Mouse (Mus musculus) embryo, embryonic 10 days (tissue): ENCODE results near the gene Urb2.
"Not testable (repeated sequence)": the region's sequence is repeated elsewhere in the genome, so short reads cannot be mapped to it uniquely, and the experiment has no call there.

Source experiments
- DNase-seq: peaks from one replicate; pipeline ENCODE4 v3.0.0-alpha.2; 2015; ENCODE audit warnings: low spot score

The Urb2 gene

DNA sequence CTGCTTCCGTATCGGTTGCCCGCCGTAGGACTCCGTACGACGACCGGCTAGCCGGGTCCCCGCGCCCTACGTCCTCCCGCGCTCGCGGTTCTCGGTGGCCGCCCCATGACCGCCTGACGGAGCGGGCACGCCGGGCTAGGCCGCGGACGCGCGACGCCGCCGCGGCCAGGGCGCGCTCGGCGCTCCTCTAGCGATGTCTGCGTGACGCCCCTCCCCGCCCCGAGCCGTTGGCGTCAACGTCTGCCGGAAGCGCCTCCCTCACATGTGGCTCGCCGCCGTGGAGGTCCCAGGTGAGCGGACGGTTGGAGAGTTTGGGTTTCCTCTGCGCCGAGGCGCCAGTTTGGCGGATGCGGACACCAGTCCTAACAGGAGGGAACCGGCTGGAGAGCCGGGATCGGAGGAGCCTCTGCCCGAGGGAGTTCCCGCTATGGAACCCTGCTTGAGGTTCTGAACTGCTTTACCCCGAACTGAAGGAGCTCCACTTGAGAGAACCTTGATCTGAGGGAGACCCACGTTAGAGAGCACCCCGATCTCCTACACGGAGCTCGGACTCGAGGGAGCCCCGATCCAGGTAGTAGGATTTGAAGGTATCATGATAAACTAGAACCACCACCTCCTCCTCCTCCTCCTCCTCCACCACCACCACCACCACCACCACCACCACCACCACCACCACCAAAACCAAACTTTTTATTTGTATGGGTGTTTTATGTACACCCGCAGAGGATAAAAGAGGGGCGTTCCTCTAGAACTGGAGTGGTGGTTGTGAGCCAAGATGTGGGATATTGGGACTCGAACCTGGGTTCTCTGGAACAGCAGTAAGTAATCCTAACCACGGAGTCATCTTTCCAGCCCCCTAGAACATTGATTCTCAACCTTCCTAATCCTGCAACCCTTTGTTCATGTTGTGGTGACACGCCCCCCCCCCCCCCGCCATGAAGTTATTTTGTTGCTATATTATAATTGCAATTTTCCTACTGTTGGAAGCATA, at the start of gene Urb2, which contains the start of gene Taf5l:
TSS of gene Urb2 (plus strand) at position 272 of the 991 bp plus-strand sequence.
TSS of gene Taf5l (minus strand) at position 161 of the 991 bp plus-strand sequence.
- DNase-seq: peak; percentile 96

DNA sequence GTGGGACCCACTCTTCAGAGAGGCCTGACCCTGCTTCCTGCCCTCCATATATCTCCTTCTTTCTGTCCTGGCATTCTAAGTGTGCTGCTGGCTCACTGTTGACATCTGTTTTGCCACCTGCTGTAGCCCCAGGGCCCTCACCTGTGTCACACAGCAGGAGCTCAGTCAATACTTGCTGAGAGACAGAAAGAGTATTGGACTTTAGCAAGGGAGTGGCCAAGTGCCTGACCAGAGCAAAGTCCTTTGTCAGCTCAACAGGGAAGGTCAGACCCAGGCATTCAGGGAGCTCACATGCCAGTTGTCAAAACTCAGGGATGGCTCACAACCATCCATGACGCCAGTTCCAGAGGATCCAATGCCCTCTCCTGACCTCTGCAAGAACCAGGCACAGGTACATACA, 47.8 kb upstream of the Urb2 start:
- DNase-seq: no peak

DNA sequence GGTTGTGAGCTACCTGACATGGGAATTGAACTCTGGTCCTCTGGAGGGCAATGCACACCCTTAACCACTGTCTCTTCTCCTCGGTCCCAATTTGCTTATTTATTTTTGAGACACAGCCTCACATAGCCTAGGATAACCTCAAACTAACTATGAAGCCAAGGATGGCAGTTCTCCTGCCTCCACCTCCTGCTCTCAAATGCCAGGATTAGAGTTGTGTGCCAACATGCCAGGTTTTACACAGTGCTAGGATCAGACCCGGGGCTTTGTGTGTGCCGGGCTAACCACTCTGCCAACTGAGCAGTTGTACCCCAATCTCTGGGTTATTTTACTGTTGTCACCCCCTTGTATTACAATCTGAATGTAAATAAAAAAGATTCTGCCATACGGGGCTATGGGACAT, 43.8 kb upstream of the Urb2 start:
- no peak for DNase-seq

DNA sequence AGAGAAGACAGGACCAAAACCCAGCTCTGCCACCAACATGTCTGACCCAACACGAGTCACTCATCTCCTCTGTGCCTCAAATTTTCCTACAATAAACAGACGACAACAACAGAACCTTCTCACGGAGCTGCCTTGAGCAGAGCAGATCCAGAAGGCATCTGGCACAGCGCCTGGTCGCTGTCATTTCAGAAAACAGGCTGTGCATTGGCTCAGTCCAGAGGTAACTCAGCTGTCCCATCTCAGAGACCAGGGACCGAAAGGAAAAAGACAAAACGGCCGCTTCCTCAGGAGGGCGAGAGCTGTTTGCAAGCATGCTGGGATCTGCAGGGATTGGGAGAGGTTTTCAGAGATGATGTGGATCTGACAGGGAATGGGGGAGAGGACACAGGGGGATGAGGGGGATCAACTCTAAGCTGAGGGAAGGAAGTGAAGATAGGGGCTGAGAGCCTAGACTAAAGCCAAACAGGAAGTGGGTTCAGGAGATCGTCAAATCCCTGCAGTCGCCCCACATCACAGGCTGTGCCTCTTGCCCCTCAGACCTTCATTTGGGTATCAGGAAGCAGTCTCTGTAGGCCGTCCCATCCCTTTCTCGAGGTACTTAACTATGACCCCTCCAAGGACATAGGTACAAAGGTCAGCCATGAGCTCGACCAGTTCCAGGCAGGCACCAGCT, 43.0 kb upstream of the Urb2 start:
- no peak for DNase-seq

DNA sequence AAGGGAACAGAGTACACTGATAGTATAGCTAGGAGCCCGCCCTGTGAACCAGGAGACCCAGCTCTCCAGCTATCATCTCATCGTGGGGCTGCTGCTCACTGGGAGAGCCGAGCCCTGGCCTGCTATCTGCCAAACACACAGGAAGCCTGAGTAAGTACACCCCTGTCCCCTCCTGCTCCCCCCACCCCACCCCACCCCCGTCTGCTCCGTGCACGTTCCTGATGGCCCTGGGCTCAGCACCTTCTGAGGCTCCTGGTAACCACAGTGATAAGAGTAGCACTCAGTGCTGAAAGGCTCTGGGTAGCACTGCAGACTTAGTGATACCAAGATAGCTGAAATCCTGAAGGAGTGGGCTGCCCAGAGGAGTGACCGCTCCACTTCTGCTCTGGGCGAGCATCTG, 42.4 kb upstream of the Urb2 start:
- DNase-seq: peak; percentile 23

DNA sequence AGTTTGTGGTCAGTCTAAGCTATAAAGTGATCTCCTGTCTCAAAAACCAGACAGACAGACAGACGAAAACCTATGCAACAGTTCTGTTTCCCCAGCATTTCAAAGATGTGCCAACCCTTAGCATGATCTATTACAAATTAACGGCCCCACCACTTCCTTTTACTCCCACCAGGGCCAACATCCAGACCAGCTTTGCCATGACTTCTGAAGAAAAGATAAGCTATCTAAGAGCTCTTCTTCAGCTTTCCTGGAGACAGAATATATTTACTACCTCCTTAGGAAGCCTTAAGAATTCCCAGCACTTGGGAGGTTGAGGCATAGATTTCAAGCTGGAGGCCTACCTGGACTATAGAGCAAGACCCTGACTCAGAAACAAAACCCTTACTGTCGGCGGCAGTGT, 41.1 kb upstream of the Urb2 start:
- DNase-seq: no peak

DNA sequence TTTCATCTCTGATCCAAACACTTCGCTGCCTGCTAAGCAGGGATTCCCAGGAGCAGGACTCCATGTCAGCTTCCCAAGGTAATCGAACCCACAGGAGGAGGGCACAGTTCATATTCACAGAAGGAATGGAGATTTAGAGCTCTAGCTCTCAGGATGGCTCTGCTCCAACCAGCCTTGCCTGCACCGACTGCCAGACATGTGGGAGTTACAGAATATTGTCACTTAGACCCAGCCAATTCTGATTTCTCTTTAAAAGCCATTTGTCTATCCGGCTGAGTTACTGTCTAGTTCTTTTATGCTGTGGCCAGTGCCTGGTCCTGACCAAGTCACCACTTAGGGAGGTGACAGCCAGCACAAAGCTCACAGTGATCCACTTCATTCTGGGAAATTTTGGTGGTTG, 39.6 kb upstream of the Urb2 start:
- no peak for DNase-seq

DNA sequence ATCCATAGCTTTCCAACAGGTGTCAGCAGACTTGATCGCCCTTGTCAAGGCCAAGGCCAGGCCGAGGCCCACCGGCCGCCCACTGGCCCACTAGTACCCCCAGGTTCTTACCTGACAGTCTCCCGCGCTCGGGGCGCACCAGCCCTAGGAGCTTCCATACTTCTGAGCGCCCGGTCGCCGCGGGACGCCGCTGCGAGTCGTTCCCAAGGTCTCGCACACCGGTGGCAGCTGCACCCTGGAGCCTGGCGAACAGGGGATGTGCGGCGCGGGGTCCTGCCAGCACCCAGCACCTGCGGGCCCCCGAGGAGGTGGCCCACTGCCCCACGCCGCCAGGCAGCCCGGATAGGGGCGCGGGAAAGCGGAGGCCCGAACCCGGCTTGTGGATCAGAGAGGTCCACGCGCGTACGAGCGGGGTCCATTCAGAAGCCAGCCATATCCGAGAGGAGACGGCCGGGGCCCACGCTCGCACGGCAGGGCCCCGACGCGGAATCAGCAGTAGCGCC, 39.0 kb upstream of the Urb2 start:
- DNase-seq: peak; percentile 38

DNA sequence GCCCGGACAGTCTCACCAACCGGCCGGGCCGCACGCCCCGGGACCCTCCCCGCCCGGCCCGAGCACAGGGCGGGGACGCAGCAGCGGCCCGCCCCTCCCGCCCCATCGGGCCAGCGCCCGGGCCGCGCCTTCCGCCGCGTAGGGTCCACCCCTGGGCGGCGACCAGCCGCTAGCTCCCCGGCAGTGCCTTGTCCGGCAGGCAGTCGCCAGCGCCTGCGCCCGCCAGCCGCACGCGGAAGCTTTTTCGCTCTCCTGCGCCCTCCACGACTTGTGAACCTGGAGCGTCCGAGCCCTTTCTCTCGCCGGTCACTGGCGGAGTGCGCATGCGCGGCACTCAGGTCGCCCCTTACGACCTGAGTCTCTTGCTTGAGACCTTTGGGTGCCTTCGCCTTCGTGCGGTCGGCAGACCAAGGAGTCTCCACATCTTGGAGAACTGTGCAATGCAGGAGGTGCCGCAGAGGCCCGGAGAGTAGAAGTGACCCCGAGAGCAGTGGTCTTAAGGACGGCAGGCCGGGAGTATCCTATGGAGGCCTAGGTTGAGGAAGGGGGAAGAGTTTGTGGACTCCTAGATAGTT, 38.4 kb upstream of the Urb2 start, which contains the start of gene Abcb10:
TSS of gene Abcb10 (minus strand) at position 297 of the 575 bp plus-strand sequence.
- peak; percentile 94 for DNase-seq

DNA sequence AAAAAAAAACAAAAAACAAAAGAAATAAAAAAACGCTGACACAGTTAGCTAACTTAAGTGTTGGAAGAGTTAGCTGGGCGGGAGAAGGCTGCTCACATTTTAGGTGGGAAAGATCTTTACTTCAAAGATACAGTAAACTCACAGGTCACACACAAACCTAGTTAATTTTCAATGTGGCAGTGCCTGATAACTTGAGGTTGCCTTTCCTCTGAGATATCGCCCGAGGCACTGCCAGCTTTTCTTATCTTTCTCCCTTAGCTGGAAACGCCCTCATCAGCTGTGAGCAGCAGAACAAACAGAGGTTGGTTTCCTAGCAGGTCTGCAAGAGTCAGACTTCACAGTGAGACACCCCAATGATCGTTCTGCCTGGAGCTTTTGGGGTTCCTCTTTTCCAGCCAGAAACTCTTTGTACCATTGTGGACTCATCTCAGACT, 32.7 kb upstream of the Urb2 start:
- peak; percentile 38 for DNase-seq

DNA sequence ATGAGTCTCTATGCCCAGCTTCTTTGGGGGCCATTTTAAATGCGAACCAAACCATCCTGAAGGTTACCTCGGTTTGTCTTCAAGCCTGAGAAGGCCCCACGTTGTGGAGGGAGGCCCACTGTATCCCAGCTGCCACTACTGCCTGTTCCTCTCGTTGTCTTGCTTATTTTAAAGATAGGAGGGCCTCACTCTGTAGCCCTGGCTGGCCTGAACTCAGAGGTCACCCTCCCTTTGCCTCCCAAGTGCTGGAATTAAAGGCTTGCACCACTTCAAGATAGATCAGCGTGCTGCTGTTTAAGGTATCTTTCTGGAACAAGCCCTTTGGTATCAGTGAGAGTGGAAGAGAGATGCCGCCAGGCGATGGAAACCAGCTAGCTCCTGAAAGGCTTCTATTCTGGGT, 32.2 kb upstream of the Urb2 start:
- DNase-seq: no peak

DNA sequence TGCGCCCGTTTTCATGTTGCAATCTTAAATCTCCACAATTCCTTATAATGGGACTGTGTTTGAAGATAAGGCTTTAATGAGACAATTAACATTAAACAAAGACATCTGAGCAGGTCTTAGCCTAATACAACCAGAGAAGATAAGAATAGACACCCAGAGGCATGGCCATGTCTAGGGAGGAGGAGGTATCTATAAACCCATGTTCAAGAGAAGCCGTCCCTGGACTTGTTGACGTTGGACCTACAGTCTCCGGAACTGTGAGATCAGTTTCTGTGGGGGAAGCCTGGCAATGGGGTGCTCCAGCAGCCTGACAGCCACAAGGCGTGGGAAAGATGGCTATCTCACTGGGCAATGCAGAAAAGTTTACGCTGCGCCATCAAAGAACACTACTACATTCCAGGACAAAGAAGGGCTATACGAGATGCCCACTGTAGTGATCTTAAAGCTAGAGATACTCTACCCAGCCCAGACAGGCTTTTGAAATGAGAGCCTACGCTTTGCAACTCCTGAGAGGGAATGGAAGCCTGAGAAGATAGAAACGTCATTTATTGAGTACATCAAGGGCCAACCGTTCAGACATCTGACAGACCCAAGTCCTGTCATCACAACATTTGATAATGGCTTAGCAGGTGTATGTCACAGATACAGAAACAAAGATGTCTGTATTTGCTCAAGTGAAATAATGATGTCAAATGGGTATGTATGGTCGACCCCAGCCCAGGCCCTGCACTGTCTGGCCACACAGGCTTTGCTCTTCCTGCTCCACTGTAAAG, 30.8 kb upstream of the Urb2 start:
- no peak for DNase-seq

DNA sequence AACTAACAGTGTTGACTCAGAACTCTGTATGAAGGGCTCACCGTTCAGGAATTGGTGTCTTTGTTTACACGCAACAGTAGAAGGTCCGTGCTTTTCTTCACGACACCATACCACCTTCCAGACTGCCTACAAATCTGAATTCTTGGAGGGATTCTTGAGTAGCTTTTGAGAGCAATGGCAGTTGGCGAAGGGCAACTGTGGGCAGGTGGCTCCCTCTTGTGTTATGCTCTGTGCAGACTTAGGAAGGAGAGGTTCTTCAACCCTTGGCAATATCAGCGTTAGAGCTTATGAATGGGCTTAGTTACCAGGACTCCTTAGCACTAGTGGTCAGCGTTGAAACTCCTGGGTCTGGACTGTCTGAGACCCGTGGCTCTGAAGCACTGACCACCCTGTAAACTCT, 28.7 kb upstream of the Urb2 start:
- DNase-seq: no peak

DNA sequence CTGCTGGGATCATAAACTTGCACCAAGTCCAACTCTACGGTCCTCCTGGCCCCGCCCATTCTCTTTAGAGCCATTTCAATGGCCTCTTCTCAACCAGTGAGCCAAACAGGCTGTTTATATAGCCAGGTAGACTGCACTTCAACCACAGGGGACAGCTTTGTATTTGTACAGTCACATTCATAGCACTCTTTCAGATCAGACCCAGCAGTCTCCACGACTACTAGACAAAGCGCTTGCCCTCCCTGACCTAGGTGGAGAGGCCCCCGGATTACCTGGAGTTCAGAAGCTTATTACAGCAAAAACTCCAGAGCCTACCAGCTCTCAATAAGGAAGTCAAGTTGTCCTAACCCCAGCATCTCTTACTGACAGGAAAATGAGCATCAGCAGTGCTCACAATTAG, 27.7 kb upstream of the Urb2 start:
- no peak for DNase-seq

DNA sequence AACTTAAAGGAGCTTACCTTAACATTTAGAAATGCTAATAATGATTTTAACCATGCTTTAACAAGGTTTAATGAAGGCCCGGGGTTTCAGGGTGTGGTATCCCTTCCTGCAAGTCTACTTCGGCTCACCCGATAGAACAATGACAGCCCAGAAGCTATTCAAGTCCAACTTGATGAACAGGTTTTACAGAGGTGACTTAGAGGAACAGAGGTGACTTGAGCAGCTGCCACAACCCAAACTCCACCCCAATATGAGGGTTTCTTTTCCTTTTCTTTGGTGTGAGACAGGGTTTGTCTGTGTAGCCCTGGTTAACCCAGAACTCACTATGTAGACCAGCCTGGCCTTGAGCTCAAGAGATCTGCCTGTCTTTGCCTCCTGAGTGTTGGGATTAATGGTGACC, 27.3 kb upstream of the Urb2 start:
- no peak for DNase-seq

DNA sequence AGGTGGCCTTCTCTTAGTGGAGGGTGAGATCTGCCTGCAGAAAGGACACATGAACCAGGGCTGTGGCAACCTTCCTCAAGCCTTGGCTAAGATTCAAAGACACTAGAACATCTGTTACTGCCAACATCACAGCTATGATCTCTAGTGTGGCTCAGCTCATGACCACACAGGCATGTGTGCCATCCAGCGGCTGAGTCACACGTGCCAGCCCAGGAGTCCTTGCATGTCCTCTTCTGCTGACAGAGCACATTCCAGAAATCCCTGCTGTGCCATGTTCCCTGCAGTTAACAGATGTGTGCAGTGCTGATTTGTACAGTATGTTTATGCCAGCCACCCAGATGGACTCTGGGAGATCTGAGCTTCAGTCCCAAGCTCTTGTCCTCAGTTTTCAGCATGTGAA, 21.7 kb upstream of the Urb2 start:
- DNase-seq: no peak

DNA sequence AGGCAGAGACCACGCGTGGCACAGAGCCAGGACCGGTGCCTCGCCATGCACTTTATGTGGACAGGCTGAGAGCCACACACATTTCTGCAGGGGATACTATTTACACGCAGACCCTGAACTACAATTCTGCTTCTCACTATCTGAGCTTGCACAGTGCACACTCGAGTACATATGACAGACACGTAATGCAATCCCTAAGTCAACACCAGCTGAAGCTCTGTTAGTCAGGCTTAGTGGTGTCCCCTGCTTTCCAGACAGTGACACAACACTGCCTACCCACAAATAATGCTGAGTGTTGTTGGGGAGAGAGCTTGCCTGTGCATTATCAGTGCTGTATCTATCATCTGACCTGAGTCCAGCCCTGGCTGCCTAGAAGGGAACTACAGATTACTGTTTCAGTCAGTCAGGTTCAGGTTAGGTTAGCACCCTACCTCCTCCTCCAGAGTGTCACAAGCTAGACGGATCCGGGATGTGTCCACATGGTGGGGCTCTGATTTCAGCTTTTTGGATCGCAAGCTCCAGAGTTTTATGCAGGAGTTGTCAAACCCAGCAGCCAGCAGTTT, 18.7 kb upstream of the Urb2 start:
- DNase-seq: no peak

DNA sequence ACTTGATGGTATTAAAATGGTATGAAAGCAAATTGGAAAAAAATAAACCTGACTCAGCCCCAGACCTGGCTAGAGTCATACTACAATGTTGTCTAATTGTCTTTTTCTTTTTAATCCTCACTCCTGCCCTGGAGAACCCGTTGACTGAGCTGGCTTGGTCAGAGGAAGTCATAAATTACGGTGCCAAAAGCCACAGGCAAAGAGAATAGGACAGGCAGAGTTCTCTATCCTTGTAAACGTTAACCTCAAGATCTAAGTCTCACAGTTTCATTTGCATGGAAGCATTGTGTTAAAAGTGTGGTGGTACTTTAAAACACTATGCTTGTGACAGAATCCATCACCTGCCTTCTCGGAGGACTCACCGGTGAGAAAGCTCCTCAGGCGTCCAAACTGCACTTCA, 13.5 kb upstream of the Urb2 start:
- DNase-seq: no peak

DNA sequence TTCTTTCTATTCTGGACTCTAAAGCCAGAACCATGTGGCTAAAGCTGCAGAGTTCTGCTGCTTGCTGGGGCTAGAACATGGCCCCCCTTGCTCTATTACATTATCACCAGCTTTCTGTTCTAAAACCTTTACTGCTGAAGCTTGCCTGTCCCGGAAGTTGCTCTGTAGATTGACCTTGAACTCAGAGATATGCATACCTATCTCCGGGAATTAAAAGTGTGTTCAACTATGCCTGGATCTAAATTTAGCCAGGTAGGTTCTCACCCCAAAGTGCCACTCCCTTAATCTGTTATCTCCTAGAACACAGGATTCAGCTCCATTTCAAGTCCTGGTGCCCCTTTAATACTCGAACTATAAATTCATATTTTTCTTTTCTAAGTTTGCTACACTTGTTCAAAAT, 9.7 kb upstream of the Urb2 start:
- DNase-seq: no peak

DNA sequence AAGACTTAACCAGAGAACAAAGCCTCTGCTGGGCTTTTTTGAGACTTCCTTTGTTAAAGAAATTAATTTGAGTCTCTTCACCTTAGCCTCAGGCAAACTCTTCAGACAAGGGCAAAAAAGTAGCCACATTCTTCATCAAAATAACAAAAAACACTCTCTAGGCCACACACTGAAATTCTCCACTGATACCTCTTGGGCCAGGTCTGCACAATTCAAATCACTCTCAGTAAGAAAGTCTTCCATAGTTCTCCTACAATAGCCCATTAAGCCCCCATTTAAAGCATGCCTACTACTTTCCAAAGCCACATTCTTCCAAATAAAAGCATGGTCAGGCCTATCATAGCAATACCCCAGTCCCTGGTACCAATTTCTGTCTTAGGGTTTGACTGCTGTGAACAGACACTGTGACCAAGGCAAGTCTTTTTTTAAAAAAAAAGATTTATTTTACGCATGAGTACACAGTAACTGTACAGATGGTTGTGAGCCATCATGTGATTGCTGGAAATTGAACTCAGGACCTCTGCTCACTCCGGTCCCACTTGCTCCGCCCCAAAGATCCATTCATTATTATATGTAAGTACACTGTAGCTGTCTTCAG, 9.2 kb upstream of the Urb2 start:
- no peak for DNase-seq

DNA sequence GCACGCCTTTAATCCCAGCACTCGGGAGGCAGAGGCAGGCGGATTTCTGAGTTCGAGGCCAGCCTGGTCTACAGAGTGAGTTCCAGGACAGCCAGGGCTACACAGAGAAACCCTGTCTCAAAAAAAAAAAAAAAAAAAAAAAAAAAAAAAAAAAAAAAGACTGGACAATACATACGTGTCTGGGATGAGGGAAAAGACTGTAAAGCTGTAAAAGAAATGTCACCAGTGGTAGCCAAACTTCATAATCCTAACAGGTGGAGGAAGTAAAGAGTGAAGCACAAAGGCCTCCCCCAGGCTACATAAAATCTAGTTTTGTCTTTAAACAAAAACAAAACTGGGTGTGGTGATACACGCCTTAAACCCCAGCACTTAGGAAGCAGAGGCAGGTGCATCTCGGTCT, 7.0 kb upstream of the Urb2 start:
- not testable (repeated sequence) for DNase-seq
